Mouse (Mus musculus) thymus, adult 2 months (tissue): ENCODE measurements around the gene Pnpla5. TPM values are rescaled to one million over a fixed set of nuclear protein-coding genes. Genes with fewer than 3 reads are reported as not detected.
A peak's percentile ranks its signal among the peaks of the same experiment; 100 is the strongest.
"Not testable (repeated sequence)": the region's sequence is repeated elsewhere in the genome, so short reads cannot be mapped to it uniquely, and the experiment has no call there.

Source experiments
- DNase-seq: peaks from one replicate; pipeline ENCODE4 v3.0.0; 2021
- H3K27ac ChIP-seq: fragments of 200-500 bp; 2 replicates; pipeline ENCODE4 v1.5.1; 2012; ENCODE audit warnings: low read length, control low read depth; ENCODE audit not compliant: control insufficient read depth, insufficient read depth
- H3K27me3 ChIP-seq: fragments of 200-500 bp; 2 replicates; pipeline ENCODE4 v1.6.1; 2012; ENCODE audit warnings: mild to moderate bottlenecking, low read length, moderate library complexity, mixed read lengths; ENCODE audit not compliant: control insufficient read depth, insufficient read depth
- H3K36me3 ChIP-seq: fragments of 200-500 bp; 2 replicates; pipeline ENCODE4 v1.6.1; 2012; ENCODE audit warnings: mild to moderate bottlenecking, low read length, moderate library complexity; ENCODE audit not compliant: control insufficient read depth, insufficient read depth
- H3K4me1 ChIP-seq: fragments of 200-500 bp; replicated peaks from 2 replicates; pipeline ENCODE4 v1.6.1; 2012; ENCODE audit warnings: low read length; ENCODE audit not compliant: control insufficient read depth, insufficient read depth
- H3K4me3 ChIP-seq: fragments of 200-500 bp; 2 replicates; pipeline ENCODE4 v1.5.1; 2012; ENCODE audit warnings: mild to moderate bottlenecking, low read length, control low read depth, moderate library complexity; ENCODE audit not compliant: control insufficient read depth, insufficient read depth
- CTCF ChIP-seq: fragments of 200-500 bp; IDR thresholded peaks from 2 replicates; pipeline ENCODE4 v1.5.1; 2012; ENCODE audit warnings: mild to moderate bottlenecking, control low read depth, low read length, moderate library complexity, borderline replicate concordance; ENCODE audit not compliant: control insufficient read depth, poor library complexity, insufficient read depth; ENCODE audit errors: extremely low read depth
- POLR2A ChIP-seq: fragments of 200-500 bp; IDR thresholded peaks from 2 replicates; pipeline ENCODE4 v1.6.1; 2012; ENCODE audit warnings: mild to moderate bottlenecking, low read length, control low read depth, moderate library complexity; ENCODE audit not compliant: control insufficient read depth, poor library complexity, insufficient read depth; ENCODE audit errors: extremely low read depth
- WGBS: fragments of 180-500 bp; shearing (Covaris S2); methylation state at CpG from one replicate; pipeline ENCODE4 v1.1.7; 2018; 5-methylcytosine and 5-hydroxymethylcytosine counted together
- polyA plus RNA-seq: library from polyadenylated mRNA; depleted of rRNA; stranded (reverse); fragments of >200 nt; gene quantifications from 2 replicates; pipeline ENCODE4 v1.2.3, GENCODE M21; 2012

Gene Pnpla5
- polyA plus RNA-seq, 1 experiment, result 0.13 TPM

- no peaks in the 10 kb centered on the region for H3K36me3 ChIP-seq
- H3K27me3 ChIP-seq, result no peaks in the 10 kb centered on the region
- WGBS, result 84% methylated on average over 6 of the region's 6 CpGs
- H3K4me1 ChIP-seq, result no peaks in the 10 kb centered on the region
- no peak overlapping the region for H3K4me3 ChIP-seq
- no peak overlapping the region for H3K27ac ChIP-seq
- DNase-seq, result no peak
- TF ChIP-seq CTCF (no peak), POLR2A (no peak)
These were observed 38.9 kb upstream of the Pnpla5 start for GRCm38 (mm10) chr15:84161871-84162270.

- H3K27ac ChIP-seq, H3K36me3 ChIP-seq, H3K4me3 ChIP-seq, DNase-seq, H3K27me3 ChIP-seq, H3K4me1 ChIP-seq: not testable (repeated sequence)
- WGBS, result 94% methylated on average over 6 of the region's 6 CpGs
These were observed 34.6 kb upstream of the Pnpla5 start for GRCm38 (mm10) chr15:84157530-84157929.

DNA sequence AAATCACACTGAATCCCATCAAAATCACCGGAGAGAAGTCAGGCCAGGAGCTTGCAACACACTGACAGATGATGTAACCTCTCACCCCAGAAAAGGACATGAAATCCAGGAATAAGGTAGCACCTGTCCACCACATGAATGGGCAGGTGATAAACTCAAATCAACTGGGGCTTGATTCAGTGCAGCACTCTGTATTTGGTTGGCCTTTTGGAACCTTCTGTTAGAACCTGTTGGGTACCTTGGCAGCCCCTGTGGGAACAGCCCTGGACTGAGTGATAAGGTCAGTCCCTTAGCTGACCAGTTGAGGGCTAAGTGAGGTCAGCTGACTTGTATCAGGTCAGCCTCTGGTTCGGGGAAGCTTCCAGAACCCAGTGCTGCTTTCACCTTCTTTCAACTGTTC is 33.2 kb upstream of the Pnpla5 start:
- 89% methylated on average over 2 of the region's 2 CpGs for WGBS
- Histone ChIP-seq H3K4me3 (no peak overlapping the region), H3K27me3 (no peaks in the 10 kb centered on the region), H3K36me3 (no peaks in the 10 kb centered on the region), H3K4me1 (no peaks in the 10 kb centered on the region), H3K27ac (no peak overlapping the region)
- DNase-seq, result no peak
- TF ChIP-seq CTCF (no peak), POLR2A (no peak)

- DNase-seq, result no peak
- Histone ChIP-seq H3K4me3 (no peak overlapping the region), H3K36me3 (no peaks in the 10 kb centered on the region), H3K4me1 (no peaks in the 10 kb centered on the region), H3K27me3 (no peaks in the 10 kb centered on the region), H3K27ac (no peak overlapping the region)
- TF ChIP-seq CTCF (no peak), POLR2A (no peak)
- WGBS, result 86% methylated on average over 5 of the region's 5 CpGs
These were observed 18.0 kb upstream of the Pnpla5 start for GRCm38 (mm10) chr15:84140929-84141328.

DNA sequence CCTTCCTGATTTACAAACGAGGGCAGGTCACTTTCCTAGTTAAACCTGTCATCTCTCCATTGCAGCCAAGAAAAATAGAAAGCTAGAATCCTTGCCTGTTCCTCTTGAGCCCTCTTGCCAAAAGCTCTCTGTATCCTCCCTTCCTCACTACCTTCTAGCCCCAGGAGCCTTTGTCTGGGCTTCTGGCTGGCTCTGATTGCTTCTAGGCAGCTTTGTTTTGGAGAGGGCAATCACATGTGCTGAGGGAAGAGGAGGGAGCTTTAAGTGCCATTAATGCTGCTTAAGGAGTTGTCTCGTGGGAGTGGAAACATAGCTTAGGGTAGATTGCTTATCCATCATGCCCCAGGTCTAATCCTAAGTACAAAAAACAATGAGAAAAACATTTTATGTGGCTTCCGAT is 17.1 kb upstream of the Pnpla5 start:
- H3K36me3 ChIP-seq, result no peaks in the 10 kb centered on the region

DNA sequence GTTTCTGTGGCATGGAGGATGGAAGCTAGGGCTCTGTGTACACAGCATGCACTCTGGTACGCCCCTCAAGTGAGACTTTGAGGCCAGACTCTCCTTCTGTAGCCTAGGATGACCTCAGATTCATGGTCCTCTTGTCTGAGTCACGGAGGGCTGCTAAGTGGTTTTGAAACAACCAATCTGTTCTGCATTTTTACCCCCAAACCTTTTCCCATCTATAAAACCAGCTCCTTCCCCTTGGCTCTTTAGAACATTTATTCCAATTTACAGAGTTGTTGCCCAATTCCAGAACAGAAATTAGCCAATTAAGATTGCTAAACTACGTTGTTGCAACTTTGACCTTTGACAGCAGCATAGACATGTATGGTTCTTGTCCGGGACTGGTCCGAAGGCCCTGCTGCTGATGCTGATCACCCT is 16.6 kb upstream of the Pnpla5 start:
- H3K4me1 ChIP-seq, result no peaks in the 10 kb centered on the region
- no peak for DNase-seq
- H3K36me3 ChIP-seq, result no peaks in the 10 kb centered on the region
- no peak overlapping the region for H3K4me3 ChIP-seq
- no peak for TF ChIP-seq CTCF
- TF ChIP-seq POLR2A, result no peak
- no peaks in the 10 kb centered on the region for H3K27me3 ChIP-seq
- WGBS, result 94% methylated on average over 5 of the region's 5 CpGs
- no peak overlapping the region for H3K27ac ChIP-seq

More for the DNA sequence above, 17.1 kb upstream of the Pnpla5 start:
- H3K27ac ChIP-seq, result no peak overlapping the region
- WGBS, result 80% methylated on average over 3 of the region's 3 CpGs
- no peaks in the 10 kb centered on the region for H3K27me3 ChIP-seq
- TF ChIP-seq CTCF, result no peak
- TF ChIP-seq POLR2A, result no peak
- no peaks in the 10 kb centered on the region for H3K4me1 ChIP-seq
- H3K4me3 ChIP-seq, result no peak overlapping the region
- no peak for DNase-seq

- 62% methylated on average over 12 of the region's 12 CpGs for WGBS
- no peaks in the 10 kb centered on the region for H3K27me3 ChIP-seq
- no peak for TF ChIP-seq POLR2A
- no peak for TF ChIP-seq CTCF
- no peaks in the 10 kb centered on the region for H3K4me1 ChIP-seq
- DNase-seq, result no peak
- no peak overlapping the region for H3K27ac ChIP-seq
- no peaks in the 10 kb centered on the region for H3K36me3 ChIP-seq
- H3K4me3 ChIP-seq, result no peak overlapping the region
These were observed 13.8 kb upstream of the Pnpla5 start for GRCm38 (mm10) chr15:84136473-84137415.

DNA sequence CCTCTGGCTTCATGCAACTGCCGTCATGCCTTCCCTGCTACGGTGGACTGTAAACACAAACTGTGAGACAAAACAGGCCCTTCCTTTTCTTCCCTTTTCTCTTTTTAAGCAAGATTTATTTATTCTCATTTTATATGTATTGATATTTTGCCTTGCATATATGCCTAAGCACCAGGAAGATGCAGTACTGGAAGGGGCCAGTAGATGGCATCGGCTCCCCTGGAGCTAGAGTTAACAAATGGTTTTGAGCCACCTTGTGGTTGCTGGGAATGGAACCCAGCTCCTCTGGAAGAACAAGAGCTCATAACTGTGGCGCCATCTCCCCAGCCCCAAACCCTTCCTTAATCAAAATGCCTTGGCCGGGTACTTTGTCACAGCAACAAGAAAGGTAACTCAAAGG is 12.5 kb upstream of the Pnpla5 start:
- DNase-seq, result peak; percentile 56
- Histone ChIP-seq H3K27me3 (no peaks in the 10 kb centered on the region), H3K4me1 (no peaks in the 10 kb centered on the region), H3K27ac (no peak overlapping the region), H3K4me3 (no peak overlapping the region), H3K36me3 (no peaks in the 10 kb centered on the region)
- TF ChIP-seq CTCF, result peak; percentile 20; the same call in 1 of the 2 replicates
- no peak for TF ChIP-seq POLR2A
- WGBS, result 89% methylated on average over 5 of the region's 5 CpGs
